Mouse (Mus musculus): ENCODE measurements around the gene Mrpl54.

- no peak for TF ChIP-seq CTCF (IDR thresholded peaks at IDR 0.05; ENCODE audit: extremely low read depth, insufficient read depth, low read length)
- no peak for TF ChIP-seq POLR2A (IDR thresholded peaks at IDR 0.05; ENCODE audit: extremely low read depth, insufficient read depth, low read length)
These were observed 18.9 kb downstream of the Mrpl54 start for GRCm38 (mm10) chr10:81247804-81248203.

All from cortical plate, adult 2 months (tissue).